Mouse (Mus musculus): ENCODE results near the gene Tas2r105. TPM values are rescaled to one million over a fixed set of nuclear protein-coding genes. Genes with fewer than 3 reads are reported as not detected.

Tas2r105 gene
- not detected for total RNA-seq (2021)

- DNase-seq, result no peak
- intact Hi-C loops (cut with DNase I), result no loop called here
These were observed at the start of gene Tas2r105 for GRCm38 (mm10) chr6:131687395-131687794. Gene Tas2r105, minus strand, starts transcription at chr6:131687495.

GRCm38 (mm10) chr6:131712803-131713202 is 25.5 kb upstream of the Tas2r105 start:
- no peak for DNase-seq
- intact Hi-C loops (cut with DNase I), result no loop called here

GRCm38 (mm10) chr6:131689963-131690362 is 2.7 kb upstream of the Tas2r105 start, which contains the start of gene Tas2r114:
Gene Tas2r114, minus strand, starts transcription at chr6:131690063.
- no peak for DNase-seq
- intact Hi-C loops (cut with DNase I), result no loop called here

- intact Hi-C loops (cut with DNase I), result no loop called here
- DNase-seq, result no peak
These were observed 1.7 kb downstream of the Tas2r105 start, which contains the start of gene Tas2r104 for GRCm38 (mm10) chr6:131685644-131686043. Gene Tas2r104, minus strand, starts transcription at chr6:131685744.

GRCm38 (mm10) chr6:131678786-131679185 is 8.5 kb downstream of the Tas2r105 start, which contains the start of gene Tas2r106:
Gene Tas2r106, minus strand, starts transcription at chr6:131678886.
- no peak for DNase-seq
- intact Hi-C loops (cut with DNase I), result no loop called here

- intact Hi-C loops (cut with DNase I), result no loop called here
- DNase-seq, result no peak
These were observed 27.2 kb downstream of the Tas2r105 start, which contains the start of gene Tas2r107 for GRCm38 (mm10) chr6:131660049-131660448. Gene Tas2r107, minus strand, starts transcription at chr6:131660149.

Other genes with a start within 250 kb of the Tas2r105 start
- gene 5430401F13Rik, start 201.1 kb downstream of the Tas2r105 start, total RNA-seq (2021), result not detected
- gene Gm6619, start 201.1 kb downstream of the Tas2r105 start, total RNA-seq (2021), result not detected
- gene Tas2r130, start 56.6 kb downstream of the Tas2r105 start, total RNA-seq (2021), result not detected
- not detected for gene Tas2r107, start 27.3 kb downstream of the Tas2r105 start, total RNA-seq (2021)
- gene Tas2r106, start 8.6 kb downstream of the Tas2r105 start, total RNA-seq (2021), result not detected
- gene Tas2r104, start 1.8 kb downstream of the Tas2r105 start, total RNA-seq (2021), result not detected
- gene Tas2r114, start 2.6 kb upstream of the Tas2r105 start, total RNA-seq (2021), result not detected